Mouse (Mus musculus) embryonic facial prominence, embryonic 14.5 days (tissue): ENCODE measurements at regions not wholly inside any gene's neighbourhood (a gene's known extent, or its start where the extent isn't known, plus 50 kb on each side); places are given as distances from the start of the nearest gene placed in this dataset.
A peak's percentile ranks its signal among the peaks of the same experiment; 100 is the strongest.
"Not testable (repeated sequence)": the region's sequence is repeated elsewhere in the genome, so short reads cannot be mapped to it uniquely, and the experiment has no call there.

Experiments used
- ATAC-seq: fragments of 200-750 bp; cut with Nextera tagmentation; 2 replicates; pipeline ENCODE4 v1.8.0; 2017; ENCODE audit warnings: low read depth, moderate number of reproducible peaks, moderate TSS enrichment
- DNase-seq: peaks from one replicate; pipeline ENCODE4 v3.0.0-alpha.2; 2015; ENCODE audit warnings: low spot score
- H3K27ac ChIP-seq: fragments of 300-500 bp; sonication (generic); replicated peaks from 2 replicates; pipeline ENCODE4 v1.5.1; 2014; ENCODE audit warnings: low read depth, mild to moderate bottlenecking, low read length, moderate library complexity
- H3K27me3 ChIP-seq: fragments of 300-500 bp; sonication (generic); replicated peaks from 2 replicates; pipeline ENCODE4 v1.6.1; 2014; ENCODE audit warnings: low read length; ENCODE audit not compliant: control insufficient read depth, insufficient read depth
- H3K36me3 ChIP-seq: fragments of 300-500 bp; sonication (generic); 2 replicates; pipeline ENCODE4 v1.6.1; 2014; ENCODE audit warnings: low read length, mixed read lengths; ENCODE audit not compliant: control insufficient read depth, insufficient read depth
- H3K4me1 ChIP-seq: fragments of 300-500 bp; sonication (generic); 2 replicates; pipeline ENCODE4 v1.6.1; 2014; ENCODE audit warnings: antibody characterized with exemption, low read length; ENCODE audit not compliant: control insufficient read depth, insufficient read depth
- H3K4me2 ChIP-seq: fragments of 300-500 bp; sonication (generic); 2 replicates; pipeline ENCODE4 v1.6.1; 2014; ENCODE audit warnings: low read depth, mild to moderate bottlenecking, low read length, moderate library complexity, mixed read lengths
- H3K4me3 ChIP-seq: fragments of 300-500 bp; sonication (generic); 2 replicates; pipeline ENCODE4 v1.5.1; 2014; ENCODE audit warnings: low read depth, mild to moderate bottlenecking, low read length
- H3K9ac ChIP-seq: fragments of 300-500 bp; sonication (generic); 2 replicates; pipeline ENCODE4 v1.6.1; 2014; ENCODE audit warnings: low read depth, mild to moderate bottlenecking, low read length, moderate library complexity, mixed read lengths
- H3K9me3 ChIP-seq: fragments of 300-500 bp; sonication (generic); 2 replicates; pipeline ENCODE4 v1.6.1; 2016; ENCODE audit warnings: low read length; ENCODE audit not compliant: control insufficient read depth
- WGBS: fragments of 180-500 bp; shearing (Covaris S2); extraction: QIAGEN DNeasy Blood & Tissue Kit; methylation state at CpG from one replicate; pipeline ENCODE4 v1.1.7; 2014; 5-methylcytosine and 5-hydroxymethylcytosine counted together

- Histone ChIP-seq H3K4me1 (no peaks in the 10 kb centered on the region), H3K4me2 (no peak overlapping the region), H3K4me3 (no peak overlapping the region), H3K9me3 (no peaks in the 10 kb centered on the region), H3K9ac (no peak overlapping the region), H3K27ac (no peak overlapping the region), H3K36me3 (no peaks in the 10 kb centered on the region), H3K27me3 (no peaks in the 10 kb centered on the region)
- DNase-seq (no peak), ATAC-seq (no peak)
- WGBS = 77% methylated on average over 6 of the region's 6 CpGs
These were observed 137.5 kb upstream of the Ghr start for GRCm38 (mm10) chr15:3720668-3721340.

DNA sequence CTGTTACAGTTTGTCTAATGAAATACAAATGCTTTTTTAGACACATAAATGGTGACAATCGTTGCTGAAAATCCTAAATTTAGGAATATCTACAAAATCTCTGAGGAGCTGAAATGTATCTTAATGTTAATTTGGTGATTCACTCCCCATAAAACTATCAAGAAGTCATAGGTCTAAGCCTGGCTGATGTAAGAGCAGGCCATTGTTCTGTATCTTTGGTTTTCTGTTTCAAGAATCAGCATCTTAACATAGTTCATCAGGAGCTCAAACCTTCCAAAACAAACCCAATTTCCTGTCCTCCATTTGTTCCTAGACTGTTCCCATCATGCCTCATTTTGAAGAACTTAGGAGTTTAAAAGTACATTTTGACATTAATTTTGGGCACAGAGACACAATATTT lies 128.5 kb upstream of the Ghr start:
- Histone ChIP-seq H3K4me1 (no peaks in the 10 kb centered on the region), H3K27ac (no peak overlapping the region), H3K4me2 (no peak overlapping the region), H3K4me3 (no peak overlapping the region), H3K36me3 (no peaks in the 10 kb centered on the region), H3K9ac (no peak overlapping the region), H3K27me3 (no peaks in the 10 kb centered on the region), H3K9me3 (no peaks in the 10 kb centered on the region)
- ATAC-seq = no peak
- WGBS = 82% methylated on average over 1 of the region's 1 CpGs
- no peak for DNase-seq

DNA sequence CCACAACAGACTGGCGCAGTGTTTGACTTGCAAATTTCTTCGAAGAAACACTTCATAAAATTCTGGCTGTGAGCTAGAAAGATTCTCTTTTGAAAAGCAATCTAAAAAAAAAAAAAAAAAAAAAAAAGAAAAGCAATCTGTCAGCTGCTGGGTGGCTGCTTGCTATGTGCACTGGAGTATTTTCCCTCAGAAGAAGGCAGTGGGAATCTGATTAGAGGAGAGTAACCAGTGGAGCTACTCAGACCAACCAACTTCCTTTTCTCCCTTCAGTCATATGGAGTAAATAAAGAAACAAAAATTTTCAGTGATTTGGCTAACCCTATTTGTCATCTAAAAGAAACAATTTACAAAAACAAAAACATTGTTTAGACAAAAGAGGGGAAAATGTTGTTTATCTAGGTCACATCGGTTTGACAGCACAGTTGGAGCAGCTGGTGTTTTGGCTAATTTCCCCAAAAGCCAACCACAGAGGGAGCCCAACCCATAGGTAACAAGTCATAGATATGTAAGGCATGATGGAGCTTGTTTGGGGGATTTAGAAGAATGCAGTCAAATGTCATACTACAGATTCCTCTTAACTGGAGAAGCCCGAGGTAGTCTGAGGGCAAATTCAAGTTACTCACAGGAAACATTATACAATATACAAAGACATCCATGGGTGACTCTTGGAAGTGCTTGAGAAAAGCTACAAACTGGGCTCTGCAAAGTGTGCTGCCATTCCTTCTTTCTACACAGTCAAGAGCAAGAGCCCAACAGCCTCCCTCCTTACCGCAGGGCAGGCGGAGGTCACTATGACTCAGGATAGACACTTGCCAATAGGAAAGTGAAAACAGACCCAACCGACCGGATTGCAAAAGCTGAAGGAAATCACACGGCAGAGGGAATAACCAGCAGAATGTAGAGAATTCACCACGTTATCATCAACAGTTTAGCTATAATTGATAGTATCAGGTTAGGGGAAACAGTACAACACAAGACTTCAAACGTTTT lies 124.1 kb upstream of the Ghr start:
- 58% methylated on average over 11 of the region's 11 CpGs for WGBS
- no peaks in the 10 kb centered on the region for H3K4me1 ChIP-seq
- ATAC-seq (0 out of 2 replicates have a peak, but pooled peaks have one; percentile 15), DNase-seq (peak; percentile 58)
- H3K9me3 ChIP-seq = no peaks in the 10 kb centered on the region
- no peak overlapping the region for H3K4me2 ChIP-seq
- H3K27me3 ChIP-seq = no peaks in the 10 kb centered on the region
- H3K36me3 ChIP-seq = no peaks in the 10 kb centered on the region
- no peak overlapping the region for H3K4me3 ChIP-seq
- H3K9ac ChIP-seq = no peak overlapping the region
- 0 out of 2 replicates have a peak overlapping the region, but pooled peaks have one; percentile 4 for H3K27ac ChIP-seq

- DNase-seq (no peak), ATAC-seq (no peak)
- no peak overlapping the region for H3K4me3 ChIP-seq
- no peak overlapping the region for H3K27ac ChIP-seq
- no peaks in the 10 kb centered on the region for H3K9me3 ChIP-seq
- H3K4me1 ChIP-seq = no peaks in the 10 kb centered on the region
- no peak overlapping the region for H3K9ac ChIP-seq
- WGBS = 74% methylated on average over 4 of the region's 4 CpGs
- H3K27me3 ChIP-seq = no peaks in the 10 kb centered on the region
- H3K4me2 ChIP-seq = no peak overlapping the region
- no peaks in the 10 kb centered on the region for H3K36me3 ChIP-seq
These were observed 116.0 kb upstream of the Ghr start for GRCm38 (mm10) chr15:3699234-3699814.

DNA sequence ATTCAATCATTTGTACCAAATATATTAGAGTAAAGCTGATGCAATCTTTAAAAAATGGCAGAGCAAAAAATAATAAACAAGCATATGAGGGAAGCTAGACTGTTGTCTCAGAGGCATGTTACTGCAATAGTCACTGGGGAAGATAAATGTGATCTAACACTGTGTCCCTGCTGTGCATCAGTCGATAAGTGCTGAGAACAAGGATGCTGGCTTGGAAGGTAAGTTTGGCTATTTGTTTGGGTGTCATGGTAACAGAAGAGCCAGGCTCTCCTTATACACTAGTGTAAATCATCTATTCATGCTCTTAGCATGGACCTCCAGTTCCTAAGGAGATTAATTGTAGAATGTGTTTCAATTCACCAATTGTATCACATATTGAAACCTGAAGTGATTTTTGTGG lies 102.0 kb upstream of the Ghr start:
- DNase-seq = no peak
- no peak overlapping the region for H3K4me2 ChIP-seq
- H3K4me3 ChIP-seq = no peak overlapping the region
- WGBS = 59% methylated on average over 1 of the region's 1 CpGs
- H3K27me3 ChIP-seq = no peaks in the 10 kb centered on the region
- no peak for ATAC-seq
- H3K9ac ChIP-seq = no peak overlapping the region
- H3K9me3 ChIP-seq = no peaks in the 10 kb centered on the region
- H3K27ac ChIP-seq = no peak overlapping the region
- H3K36me3 ChIP-seq = no peaks in the 10 kb centered on the region
- H3K4me1 ChIP-seq = no peaks in the 10 kb centered on the region

GRCm38 (mm10) chr15:3677026-3677425 lies 93.7 kb upstream of the Ghr start:
- WGBS = 32% methylated on average over 4 of the region's 4 CpGs
- H3K36me3 ChIP-seq, H3K9me3 ChIP-seq, H3K4me1 ChIP-seq, H3K27ac ChIP-seq, H3K4me3 ChIP-seq, DNase-seq, H3K9ac ChIP-seq, ATAC-seq, H3K27me3 ChIP-seq, H3K4me2 ChIP-seq: not testable (repeated sequence)

- DNase-seq (no peak), ATAC-seq (no peak)
- Histone ChIP-seq H3K27ac (no peak overlapping the region), H3K27me3 (no peaks in the 10 kb centered on the region), H3K4me2 (no peak overlapping the region), H3K4me1 (no peaks in the 10 kb centered on the region), H3K36me3 (no peaks in the 10 kb centered on the region), H3K9ac (no peak overlapping the region), H3K9me3 (no peaks in the 10 kb centered on the region), H3K4me3 (no peak overlapping the region)
- WGBS = 90% methylated on average over 2 of the region's 2 CpGs
These were observed 89.3 kb upstream of the Ghr start for GRCm38 (mm10) chr15:3672586-3672985.

- Histone ChIP-seq H3K4me2 (no peak overlapping the region), H3K9me3 (no peaks in the 10 kb centered on the region), H3K4me3 (no peak overlapping the region), H3K4me1 (no peaks in the 10 kb centered on the region), H3K27ac (no peak overlapping the region), H3K36me3 (no peaks in the 10 kb centered on the region), H3K9ac (no peak overlapping the region), H3K27me3 (no peaks in the 10 kb centered on the region)
- ATAC-seq (no peak), DNase-seq (no peak)
- 64% methylated on average over 3 of the region's 3 CpGs for WGBS
These were observed 87.9 kb upstream of the Ghr start for GRCm38 (mm10) chr15:3671169-3671568.
